Mouse (Mus musculus): ENCODE data around the gene Cdc5l.
A peak's percentile ranks its signal among the peaks of the same experiment; 100 is the strongest.
"Not testable (repeated sequence)": the region's sequence is repeated elsewhere in the genome, so short reads cannot be mapped to it uniquely, and the experiment has no call there.

Gene Cdc5l

DNA sequence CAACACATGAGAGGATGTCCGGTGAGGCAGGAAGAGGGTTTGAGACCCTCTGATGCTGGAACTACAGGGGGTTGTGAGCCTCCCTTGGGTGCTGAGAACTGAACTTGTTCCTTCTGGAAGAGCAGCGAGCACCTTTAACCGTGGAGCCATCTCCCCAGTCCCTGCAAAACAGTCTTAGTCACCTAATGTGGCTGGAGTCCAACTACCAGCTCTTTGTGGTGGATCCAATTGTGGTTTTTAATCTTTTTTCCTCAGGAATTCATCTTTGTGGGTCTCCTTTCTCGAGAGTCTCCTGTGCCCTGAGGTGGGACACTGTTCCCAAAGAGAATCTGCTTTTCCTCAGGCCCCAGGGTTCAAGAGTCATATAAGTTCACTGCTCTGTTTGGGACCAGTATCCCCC lies 12.4 kb upstream of the Cdc5l start:
- DNase-seq (ENCODE audit: low read depth, low spot score): no peak

GRCm38 (mm10) chr17:45434262-45434590 lies 689 bp upstream of the Cdc5l start:
- DNase-seq (ENCODE audit: low read depth, low spot score): no peak

- peak; percentile 29 for DNase-seq (ENCODE audit: low read depth, low spot score)
Measured at GRCm38 (mm10) chr17:45432706-45433398, 685 bp downstream of the Cdc5l start.

- no peak for DNase-seq (ENCODE audit: low read depth, low spot score)
Measured at GRCm38 (mm10) chr17:45432007-45432406, 1.5 kb downstream of the Cdc5l start.

GRCm38 (mm10) chr17:45417387-45417786 lies 16.1 kb downstream of the Cdc5l start:
- no peak for DNase-seq (ENCODE audit: low read depth, low spot score)

GRCm38 (mm10) chr17:45411617-45412016 lies 21.9 kb downstream of the Cdc5l start:
- DNase-seq (ENCODE audit: low read depth, low spot score): not testable (repeated sequence)

DNA sequence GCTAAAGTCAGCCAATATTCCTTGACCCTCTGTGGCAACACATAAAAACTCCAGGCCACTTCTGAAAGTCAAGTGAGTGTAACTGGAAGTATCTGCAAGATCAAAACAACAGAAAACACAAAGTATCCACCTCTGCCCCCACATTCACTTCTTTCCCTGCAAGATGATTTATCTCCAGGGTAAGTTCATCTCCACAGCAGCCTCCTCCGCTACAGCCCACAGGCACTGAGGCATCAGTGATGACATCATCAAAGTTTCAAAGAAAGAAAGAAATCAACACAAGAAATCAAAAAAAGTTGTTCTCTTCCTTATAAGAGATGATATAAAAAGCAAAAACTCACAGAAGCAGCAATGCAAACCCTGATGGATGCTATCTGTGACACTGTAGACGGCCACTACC lies 24.8 kb downstream of the Cdc5l start:
- no peak for DNase-seq (ENCODE audit: low read depth, low spot score)

GRCm38 (mm10) chr17:45406281-45406680 lies 27.3 kb downstream of the Cdc5l start:
- no peak for DNase-seq (ENCODE audit: low read depth, low spot score)

DNA sequence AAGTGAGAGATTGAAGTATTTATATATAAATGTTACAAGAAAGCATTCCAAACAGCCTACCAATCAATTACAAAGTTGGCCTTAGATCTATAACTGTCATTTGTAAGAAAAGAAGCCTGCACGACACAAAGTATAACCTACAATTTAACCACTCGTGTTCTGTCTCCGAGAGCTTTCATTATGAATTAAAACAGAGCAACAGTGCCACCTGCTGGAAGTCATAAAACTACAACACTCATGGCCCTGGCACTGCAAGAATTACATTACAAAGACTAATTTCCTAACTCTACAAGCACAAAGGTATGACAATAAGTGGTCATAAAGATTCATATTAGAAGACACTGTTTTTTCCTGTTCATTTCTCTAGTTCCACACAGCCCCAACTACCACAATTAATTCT lies 30.3 kb downstream of the Cdc5l start:
- peak; percentile 26 for DNase-seq (ENCODE audit: low read depth, low spot score)

DNA sequence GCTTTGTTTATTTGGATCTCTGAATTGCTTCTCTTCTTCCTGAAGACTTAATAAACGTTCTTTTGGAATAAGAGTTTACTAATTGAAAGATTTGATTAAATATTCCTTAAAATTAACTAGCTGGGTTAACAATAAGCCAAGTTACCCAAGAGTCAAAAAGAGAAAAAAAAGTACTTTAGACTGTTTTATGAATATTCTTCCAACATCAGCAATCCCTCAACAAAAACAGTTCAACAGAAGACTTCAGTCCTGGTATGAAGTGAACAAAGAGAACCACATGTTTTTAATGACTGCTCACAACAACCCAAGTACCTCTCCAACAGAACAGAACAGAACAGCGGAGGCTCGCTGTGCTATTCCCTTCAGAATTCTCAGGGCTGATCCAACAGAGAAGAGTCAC lies 30.9 kb downstream of the Cdc5l start:
- no peak for DNase-seq (ENCODE audit: low read depth, low spot score)

- no peak for DNase-seq (ENCODE audit: low read depth, low spot score)
Measured at GRCm38 (mm10) chr17:45402126-45402525, 31.4 kb downstream of the Cdc5l start.

DNA sequence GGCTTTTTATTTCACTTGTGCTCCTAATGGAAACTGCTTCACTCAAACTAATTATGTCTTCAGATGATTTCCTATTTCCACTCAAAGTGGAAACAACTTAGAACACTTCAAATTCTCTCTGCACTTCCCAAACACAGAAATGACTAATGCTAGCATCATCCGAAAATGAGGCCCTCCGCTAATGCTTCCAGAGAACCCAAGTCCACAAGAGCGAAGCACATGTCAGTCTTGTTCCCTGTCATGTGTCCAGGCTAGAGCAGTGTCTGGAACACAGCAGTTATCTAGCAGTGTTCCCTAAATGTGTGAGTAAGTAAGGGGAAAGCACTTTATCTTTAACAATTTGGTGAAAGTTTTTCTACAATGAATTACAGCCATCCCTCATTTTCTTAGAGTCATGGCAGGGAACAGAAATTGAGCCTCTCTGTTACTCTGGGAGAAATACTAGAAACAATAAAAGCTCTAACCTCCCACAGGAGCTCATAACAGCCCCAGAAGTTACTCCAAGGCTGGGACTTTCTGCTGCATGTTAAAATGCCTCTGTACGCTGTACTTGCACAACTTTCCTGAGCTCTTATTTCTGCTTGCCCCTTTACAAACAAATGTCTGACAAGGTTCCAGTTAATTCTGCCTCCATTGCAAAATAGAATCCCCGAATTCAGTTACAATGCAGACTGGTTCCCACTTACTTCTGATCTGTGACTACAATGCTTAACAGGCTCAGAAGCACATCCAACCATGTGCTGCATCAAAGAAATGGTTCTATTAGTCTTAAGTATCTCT lies 32.2 kb downstream of the Cdc5l start:
- no peak for DNase-seq (ENCODE audit: low read depth, low spot score)

GRCm38 (mm10) chr17:45398021-45398420 lies 35.5 kb downstream of the Cdc5l start:
- DNase-seq (ENCODE audit: low read depth, low spot score): no peak

- no peak for DNase-seq (ENCODE audit: low read depth, low spot score)
Measured at GRCm38 (mm10) chr17:45397541-45397940, 36.0 kb downstream of the Cdc5l start.

DNA sequence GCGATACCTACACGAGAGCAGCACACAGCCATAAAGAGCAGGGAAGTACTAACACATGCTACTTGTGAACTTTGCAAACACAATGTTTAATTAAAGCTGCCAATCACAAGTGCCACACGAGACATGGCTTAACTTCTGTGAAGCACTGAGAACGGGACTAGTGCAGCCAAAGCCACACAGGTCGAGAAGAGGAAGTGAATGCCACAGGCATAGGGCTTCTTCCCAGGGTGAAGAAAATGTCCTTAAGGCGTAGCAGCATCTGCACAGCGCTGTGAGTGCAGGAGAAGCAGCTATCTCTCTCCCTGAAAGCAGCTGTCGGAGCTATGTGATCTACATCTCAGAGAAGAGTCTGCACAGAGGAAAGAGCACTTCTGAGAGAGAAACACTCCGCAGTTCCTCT lies 38.9 kb downstream of the Cdc5l start:
- DNase-seq (ENCODE audit: low read depth, low spot score): no peak

DNA sequence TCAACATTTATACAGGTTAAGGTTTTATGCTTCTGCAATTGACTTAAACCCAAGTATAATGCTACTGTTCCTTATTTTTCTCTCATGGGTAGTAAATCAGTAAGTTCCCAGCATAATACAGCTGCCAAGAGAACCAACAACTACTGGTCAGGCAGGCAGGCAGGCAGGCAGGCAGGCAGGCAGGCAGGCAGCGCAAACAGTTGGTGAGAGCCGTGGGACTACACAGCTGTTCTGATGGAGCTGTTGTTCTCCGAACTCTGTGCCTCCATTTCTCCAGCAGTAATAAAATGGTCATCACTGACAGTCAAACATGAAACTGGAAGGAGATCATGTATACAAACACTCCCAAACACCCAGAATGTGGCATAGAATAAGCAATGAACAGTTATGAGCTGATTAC lies 39.8 kb downstream of the Cdc5l start:
- no peak for DNase-seq (ENCODE audit: low read depth, low spot score)

DNA sequence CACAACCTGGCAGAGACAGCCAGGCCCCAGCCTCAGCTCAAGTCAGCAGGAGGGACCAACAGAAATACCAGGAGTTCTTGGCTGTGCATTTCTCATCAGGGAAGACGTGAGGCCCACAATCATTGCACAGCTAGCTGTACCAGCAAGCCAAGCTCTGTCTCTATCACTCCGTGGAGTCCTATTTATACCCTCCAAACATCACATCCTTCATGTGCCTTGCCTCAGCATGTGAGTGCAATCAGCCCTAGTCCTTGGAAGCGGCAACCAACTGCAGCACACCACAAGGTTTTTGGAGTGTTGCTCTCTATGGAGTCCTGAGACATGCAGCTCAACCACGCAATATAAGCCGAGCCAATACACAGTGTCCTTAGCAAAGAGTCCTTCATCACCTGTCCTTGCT lies 43.6 kb downstream of the Cdc5l start:
- DNase-seq (ENCODE audit: low read depth, low spot score): no peak

DNA sequence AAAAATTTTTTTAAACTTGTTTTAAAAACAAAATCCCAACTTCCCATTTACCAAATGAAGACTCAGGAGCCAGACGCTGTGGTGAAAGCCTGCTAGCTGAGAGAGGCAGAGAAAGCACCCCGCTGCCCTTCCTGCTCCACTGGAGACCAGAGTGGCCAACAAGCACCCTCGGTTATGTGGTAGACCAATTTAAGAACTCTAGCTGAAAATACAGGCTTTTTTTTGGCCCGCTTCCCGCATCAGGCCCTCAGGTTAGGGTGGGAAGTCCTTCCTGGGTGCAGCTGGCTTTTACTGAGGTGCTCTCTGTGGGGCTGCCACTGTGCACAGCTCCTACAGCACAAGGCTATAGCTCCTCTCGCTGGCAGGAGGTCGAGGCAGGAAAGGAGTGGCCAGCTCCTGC lies 46.6 kb downstream of the Cdc5l start:
- DNase-seq (ENCODE audit: low read depth, low spot score): no peak

DNA sequence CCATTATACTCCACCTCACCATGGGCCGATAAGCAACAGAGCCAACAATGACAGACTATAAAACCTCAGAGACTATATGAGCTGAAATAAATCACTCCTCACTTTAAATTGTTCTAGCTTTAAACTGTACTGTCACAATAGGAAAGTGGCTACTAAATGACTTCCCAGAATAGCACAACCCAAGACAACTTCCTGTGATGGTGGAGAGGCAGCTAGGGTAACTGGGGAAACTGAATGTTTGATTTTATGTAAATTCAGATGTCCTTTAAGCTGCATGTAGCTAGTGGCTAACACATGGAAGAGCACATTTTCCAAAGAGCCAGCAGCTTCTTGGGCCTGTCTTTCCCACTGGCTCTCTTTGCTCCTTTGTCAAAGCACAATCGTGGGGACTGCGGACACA lies 50.2 kb downstream of the Cdc5l start:
- DNase-seq (ENCODE audit: low read depth, low spot score): no peak

DNA sequence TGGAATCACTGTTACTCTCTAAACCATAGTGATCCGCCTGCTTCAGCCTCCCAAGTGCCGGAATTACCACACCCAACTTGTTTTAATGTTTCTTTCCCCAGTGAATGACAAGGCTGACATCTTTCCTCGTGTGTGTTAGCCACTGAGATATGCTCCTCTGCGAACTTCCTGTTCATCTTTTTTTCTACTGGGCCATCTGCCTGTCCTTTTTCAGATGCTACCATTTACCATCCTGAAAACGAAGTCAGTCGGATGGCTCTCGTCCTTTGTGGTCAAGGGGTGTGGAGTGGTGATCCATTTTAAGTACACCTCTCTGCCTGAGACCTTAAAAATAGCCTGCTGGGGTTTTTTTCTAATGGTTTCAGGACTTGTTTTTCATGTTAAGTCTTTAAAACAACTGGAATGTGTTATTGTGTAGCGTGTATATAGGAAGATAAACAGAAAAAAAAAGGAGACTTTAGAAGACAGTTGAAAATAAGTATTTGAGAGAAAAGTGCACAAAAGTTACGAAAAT lies 54.2 kb downstream of the Cdc5l start:
- DNase-seq (ENCODE audit: low read depth, low spot score): no peak

DNA sequence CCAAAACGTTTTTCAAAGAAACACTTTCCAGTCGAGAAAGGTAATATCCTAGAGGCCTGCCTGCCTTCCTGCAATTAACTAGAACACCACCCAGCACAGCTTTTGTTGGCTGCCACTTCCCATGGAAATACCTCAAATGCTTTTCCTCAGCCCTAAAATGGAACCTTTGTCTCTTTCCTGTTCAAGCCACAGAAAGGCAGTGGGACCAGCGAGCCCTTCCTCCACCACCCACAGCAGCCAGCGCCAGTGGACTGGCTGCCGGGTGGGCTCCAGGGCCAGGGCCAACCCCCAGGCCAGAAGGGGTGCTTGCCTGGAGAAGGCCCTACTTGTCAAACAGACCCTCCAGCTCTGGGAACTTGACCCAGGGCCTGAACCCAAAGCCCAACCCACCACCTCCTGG lies 56.2 kb downstream of the Cdc5l start:
- DNase-seq (ENCODE audit: low read depth, low spot score): no peak

DNA sequence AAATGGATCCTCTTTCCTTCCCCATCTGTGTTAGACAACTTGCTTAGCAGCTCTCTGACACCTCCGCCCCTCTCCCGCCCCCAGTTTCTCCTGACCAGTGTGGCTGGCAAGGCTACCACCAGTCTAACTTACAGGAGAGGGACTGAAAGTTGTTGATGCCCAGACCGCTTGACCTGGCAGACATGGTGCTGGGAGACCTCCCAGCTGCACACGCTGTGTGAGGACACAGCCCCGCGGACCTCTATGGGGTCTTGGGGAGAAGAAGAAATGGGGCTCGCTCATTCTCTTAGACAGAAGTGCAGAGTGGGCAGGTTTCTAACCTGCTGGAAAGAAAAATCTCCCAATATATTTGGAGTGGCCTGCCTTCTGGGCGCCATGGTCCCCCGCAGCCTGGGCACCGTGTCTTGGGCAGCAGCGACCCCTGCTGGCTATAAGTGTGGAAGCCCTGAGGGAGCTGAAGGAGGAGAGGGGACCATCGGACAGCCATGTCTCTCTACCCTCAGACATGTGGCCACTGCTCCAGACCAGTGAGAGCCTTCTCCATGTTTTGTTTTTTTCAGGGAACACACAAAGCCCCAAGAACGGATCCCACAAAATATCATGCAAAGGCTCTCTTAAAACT lies 59.4 kb downstream of the Cdc5l start:
- no peak for DNase-seq (ENCODE audit: low read depth, low spot score)

- DNase-seq (ENCODE audit: low read depth, low spot score): no peak
Measured at GRCm38 (mm10) chr17:45371042-45371441, 62.5 kb downstream of the Cdc5l start.
